Mouse (Mus musculus) neural tube, embryonic 15.5 days (tissue): ENCODE measurements around the gene Myl3. TPM values are rescaled to one million over a fixed set of nuclear protein-coding genes. Genes with fewer than 3 reads are reported as not detected.

ENCODE experiments used
- ATAC-seq: fragments of 200-750 bp; cut with Nextera tagmentation; 2 replicates; pipeline ENCODE4 v1.8.0; 2017; ENCODE audit warnings: mild to moderate bottlenecking, moderate TSS enrichment, moderate library complexity; ENCODE audit not compliant: low FRiP score
- H3K27ac ChIP-seq: fragments of 300-500 bp; sonication (generic); replicated peaks from 2 replicates; pipeline ENCODE4 v1.5.1; 2015; ENCODE audit warnings: mild to moderate bottlenecking, inconsistent platforms
- H3K27me3 ChIP-seq: fragments of 300-500 bp; sonication (generic); replicated peaks from 2 replicates; pipeline ENCODE4 v1.6.1; 2015; ENCODE audit warnings: inconsistent platforms
- H3K36me3 ChIP-seq: fragments of 300-500 bp; sonication (generic); 2 replicates; pipeline ENCODE4 v1.6.1; 2015; ENCODE audit warnings: inconsistent platforms
- H3K4me1 ChIP-seq: fragments of 300-500 bp; sonication (generic); 2 replicates; pipeline ENCODE4 v1.6.1; 2015; ENCODE audit warnings: inconsistent platforms
- H3K4me2 ChIP-seq: fragments of 300-500 bp; sonication (generic); 2 replicates; pipeline ENCODE4 v1.6.1; 2015; ENCODE audit warnings: inconsistent platforms, mild to moderate bottlenecking, moderate library complexity
- H3K4me3 ChIP-seq: fragments of 300-500 bp; sonication (generic); replicated peaks from 2 replicates; pipeline ENCODE4 v1.5.1; 2015; ENCODE audit warnings: mild to moderate bottlenecking, inconsistent platforms
- H3K9ac ChIP-seq: fragments of 300-500 bp; sonication (generic); replicated peaks from 2 replicates; pipeline ENCODE4 v1.6.1; 2015; ENCODE audit warnings: mild to moderate bottlenecking, inconsistent platforms
- H3K9me3 ChIP-seq: fragments of 300-500 bp; sonication (generic); replicated peaks from 2 replicates; pipeline ENCODE4 v1.6.1; 2016; ENCODE audit warnings: inconsistent platforms
- WGBS: fragments of 180-500 bp; shearing (Covaris S2); methylation state at CpG from one replicate; pipeline ENCODE4 v1.1.7; 2015; ENCODE audit warnings: mixed read lengths; 5-methylcytosine and 5-hydroxymethylcytosine counted together
- polyA plus RNA-seq: library from polyadenylated mRNA; unstranded; fragments of >200 nt; fragmentation: Nextera tagmentation; extraction: Ambion mirVana; gene quantifications from 2 replicates; pipeline ENCODE4 v1.2.1, GENCODE M21; 2015

The Myl3 gene
- polyA plus RNA-seq, 1 experiment from 2014 or later = 4.1 TPM

DNA sequence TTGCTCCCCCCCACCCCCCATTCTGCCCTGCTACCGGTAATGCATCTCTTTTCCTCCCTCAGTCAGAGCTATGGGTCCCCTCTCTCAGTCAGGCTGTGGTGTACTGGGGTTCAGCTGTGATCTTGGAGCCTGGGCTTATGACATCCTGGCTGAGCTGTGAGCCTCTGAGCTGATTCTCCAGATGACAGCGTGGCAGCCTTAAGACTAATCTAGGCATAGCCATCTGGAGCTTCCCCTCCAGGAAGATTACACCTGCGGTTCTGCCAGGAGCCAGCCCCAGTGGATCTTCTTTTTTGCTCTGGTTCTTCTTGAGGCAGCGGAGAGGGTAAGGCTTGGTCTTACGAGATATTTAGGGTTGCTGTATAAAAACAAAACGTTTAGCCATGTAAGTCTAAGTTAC is 29.7 kb upstream of the Myl3 start:
- Histone ChIP-seq H3K27me3 (no peaks in the 10 kb centered on the region), H3K4me3 (no peak overlapping the region), H3K4me2 (no peak overlapping the region), H3K36me3 (peaks cover 19% of the 10 kb centered on the region), H3K9me3 (no peaks in the 10 kb centered on the region), H3K9ac (no peak overlapping the region), H3K27ac (no peak overlapping the region), H3K4me1 (peaks cover 5% of the 10 kb centered on the region)
- ATAC-seq = no peak
- WGBS = 95% methylated on average over 6 of the region's 6 CpGs

DNA sequence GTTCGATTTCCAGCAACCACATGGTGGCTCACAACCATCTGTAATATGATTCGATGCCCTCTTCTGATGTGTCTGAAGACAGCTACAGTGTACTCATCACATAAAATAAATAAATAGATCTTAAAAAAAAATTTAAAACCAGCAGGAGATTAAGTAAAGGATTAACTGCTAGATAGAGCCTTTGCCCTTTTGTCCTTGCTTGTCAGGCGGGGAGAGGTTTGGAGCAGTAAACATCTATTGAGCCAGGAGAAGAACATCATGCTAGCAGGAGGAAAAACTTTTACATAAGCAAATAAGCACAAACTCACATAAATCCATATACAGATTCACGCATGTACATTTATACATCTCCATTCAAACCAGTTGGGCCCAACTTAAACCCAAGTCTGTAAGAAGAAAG is 29.1 kb upstream of the Myl3 start:
- Histone ChIP-seq H3K27me3 (no peaks in the 10 kb centered on the region), H3K4me2 (no peak overlapping the region), H3K9me3 (no peaks in the 10 kb centered on the region), H3K27ac (no peak overlapping the region), H3K9ac (no peak overlapping the region; the same call in 1 of the 2 replicates), H3K4me3 (no peak overlapping the region), H3K4me1 (peaks cover 6% of the 10 kb centered on the region), H3K36me3 (peaks cover 19% of the 10 kb centered on the region)
- no peak for ATAC-seq
- WGBS = 93% methylated on average over 4 of the region's 4 CpGs

DNA sequence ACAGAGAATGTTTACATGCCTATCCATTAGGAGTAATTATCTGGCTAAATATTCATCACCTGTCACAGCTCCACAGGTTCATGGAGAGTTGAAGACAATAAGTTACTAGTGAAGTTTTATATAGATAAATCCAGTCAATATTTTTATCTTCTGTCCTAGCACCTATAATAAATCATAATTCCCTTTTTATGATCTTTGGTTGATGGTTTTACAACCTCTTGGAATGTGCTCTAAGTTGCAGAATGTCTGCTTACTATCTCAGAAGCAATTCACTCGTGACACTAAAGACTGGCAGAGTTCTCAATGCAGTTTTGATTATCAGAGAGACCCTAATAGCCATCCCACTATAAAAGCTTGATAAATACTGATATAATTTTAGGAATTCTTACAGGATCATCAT is 28.3 kb upstream of the Myl3 start:
- ATAC-seq = no peak
- no peak overlapping the region for H3K27ac ChIP-seq
- 82% methylated on average over 1 of the region's 1 CpGs for WGBS
- H3K27me3 ChIP-seq = no peaks in the 10 kb centered on the region
- no peak overlapping the region for H3K4me2 ChIP-seq
- peaks cover 19% of the 10 kb centered on the region for H3K36me3 ChIP-seq
- H3K4me1 ChIP-seq = peaks cover 6% of the 10 kb centered on the region
- no peaks in the 10 kb centered on the region for H3K9me3 ChIP-seq
- no peak overlapping the region for H3K9ac ChIP-seq
- H3K4me3 ChIP-seq = no peak overlapping the region

DNA sequence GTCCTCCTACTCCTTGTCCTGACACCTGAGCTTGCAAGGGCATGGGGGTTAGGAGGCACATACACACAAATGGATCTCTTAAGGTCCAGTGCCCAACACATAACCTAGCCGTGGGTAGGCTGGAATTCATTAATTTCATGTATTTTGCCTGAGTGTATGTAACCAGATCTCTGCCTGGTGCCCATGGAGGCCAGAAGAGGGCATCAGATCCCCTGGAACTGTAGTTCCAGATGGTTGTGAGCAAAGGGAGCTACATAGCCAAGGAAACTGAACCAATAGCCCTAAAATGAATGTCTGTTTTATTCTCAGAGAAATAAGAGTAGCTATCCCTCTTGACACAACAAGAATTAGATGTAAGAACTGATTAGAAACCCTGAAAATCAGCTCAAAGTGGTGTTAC is 26.2 kb upstream of the Myl3 start:
- H3K27me3 ChIP-seq = no peaks in the 10 kb centered on the region
- H3K4me3 ChIP-seq = no peak overlapping the region
- peaks cover 4% of the 10 kb centered on the region for H3K4me1 ChIP-seq
- H3K36me3 ChIP-seq = peaks cover 19% of the 10 kb centered on the region
- H3K4me2 ChIP-seq = no peak overlapping the region
- H3K9ac ChIP-seq = no peak overlapping the region
- no peak overlapping the region for H3K27ac ChIP-seq
- WGBS = 52% methylated on average over 1 of the region's 1 CpGs
- H3K9me3 ChIP-seq = no peaks in the 10 kb centered on the region
- ATAC-seq = no peak

DNA sequence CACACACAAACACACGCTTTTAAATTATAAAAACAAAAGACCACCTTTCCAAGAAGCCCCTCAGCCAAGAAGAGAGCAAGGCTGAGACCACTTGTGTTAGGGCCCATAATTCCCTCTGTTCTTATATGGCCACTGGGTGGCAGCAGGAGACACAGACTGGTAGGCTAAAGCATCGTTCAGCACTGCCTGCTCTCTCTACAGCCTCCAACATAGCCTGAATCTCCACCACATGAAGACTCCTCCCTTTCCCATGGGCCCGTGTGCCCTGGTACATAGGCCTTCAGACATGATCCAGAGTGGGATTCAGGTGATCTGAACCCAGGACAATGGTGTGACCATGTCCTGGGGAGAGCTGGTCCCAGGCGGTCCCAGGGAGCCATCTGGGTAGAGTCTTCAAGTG is 24.9 kb upstream of the Myl3 start:
- H3K9me3 ChIP-seq = no peaks in the 10 kb centered on the region
- H3K4me2 ChIP-seq = no peak overlapping the region
- peak; percentile 83 for ATAC-seq
- H3K36me3 ChIP-seq = peaks cover 16% of the 10 kb centered on the region
- peaks cover 4% of the 10 kb centered on the region for H3K4me1 ChIP-seq
- no peak overlapping the region for H3K9ac ChIP-seq
- no peak overlapping the region for H3K4me3 ChIP-seq
- WGBS = 33% methylated on average over 4 of the region's 4 CpGs
- H3K27me3 ChIP-seq = no peaks in the 10 kb centered on the region
- no peak overlapping the region for H3K27ac ChIP-seq

DNA sequence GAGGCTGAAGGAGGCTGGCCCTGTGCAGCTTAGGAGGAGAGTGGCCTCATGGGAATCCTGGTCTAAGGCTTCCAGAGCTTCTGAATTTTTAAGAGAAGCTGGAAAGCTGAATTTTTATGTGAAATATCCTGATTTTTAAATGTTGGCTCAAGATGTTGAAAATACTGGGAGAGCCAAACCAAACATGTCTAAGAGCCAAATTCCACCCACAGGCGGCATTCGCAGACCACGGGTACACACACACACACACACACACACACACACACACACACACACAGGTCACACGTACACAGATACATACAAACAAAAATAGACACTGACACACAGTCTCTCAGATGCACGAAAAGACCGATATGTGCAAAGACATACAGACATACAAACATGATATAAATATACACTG is 23.6 kb upstream of the Myl3 start:
- H3K4me2 ChIP-seq = no peak overlapping the region
- H3K4me3 ChIP-seq = no peak overlapping the region
- no peak for ATAC-seq
- H3K36me3 ChIP-seq = 0 out of 2 replicates have a peak, but pooled peaks cover 10% of the 10 kb centered on the region
- no peaks in the 10 kb centered on the region for H3K27me3 ChIP-seq
- H3K27ac ChIP-seq = no peak overlapping the region
- 89% methylated on average over 6 of the region's 6 CpGs for WGBS
- H3K9me3 ChIP-seq = no peaks in the 10 kb centered on the region
- H3K9ac ChIP-seq = no peak overlapping the region
- peaks cover 4% of the 10 kb centered on the region for H3K4me1 ChIP-seq

DNA sequence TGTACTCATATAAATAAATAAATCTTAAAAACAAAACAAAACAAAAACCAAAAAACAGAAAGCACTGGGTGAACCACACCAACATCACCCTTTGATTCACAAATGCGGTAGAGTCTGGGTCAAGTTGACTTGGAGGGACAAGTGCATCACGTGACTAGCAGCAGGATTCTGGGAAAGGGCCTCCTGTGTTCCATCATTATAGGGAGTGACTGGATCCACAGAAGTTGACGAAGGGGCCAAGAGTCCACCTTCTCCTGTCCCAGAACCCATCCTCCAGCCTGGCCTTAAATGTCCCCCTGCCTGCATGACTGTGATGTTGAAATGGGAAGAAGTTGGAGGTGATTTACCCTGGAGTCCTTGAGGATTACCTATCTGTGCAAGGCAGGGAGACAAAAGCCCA is 22.9 kb upstream of the Myl3 start:
- Histone ChIP-seq H3K4me3 (no peak overlapping the region), H3K27me3 (no peaks in the 10 kb centered on the region), H3K27ac (no peak overlapping the region), H3K36me3 (0 out of 2 replicates have a peak, but pooled peaks cover 10% of the 10 kb centered on the region), H3K4me2 (no peak overlapping the region), H3K9ac (no peak overlapping the region), H3K4me1 (peaks cover 4% of the 10 kb centered on the region), H3K9me3 (no peaks in the 10 kb centered on the region)
- WGBS = 87% methylated on average over 3 of the region's 3 CpGs
- ATAC-seq = no peak

DNA sequence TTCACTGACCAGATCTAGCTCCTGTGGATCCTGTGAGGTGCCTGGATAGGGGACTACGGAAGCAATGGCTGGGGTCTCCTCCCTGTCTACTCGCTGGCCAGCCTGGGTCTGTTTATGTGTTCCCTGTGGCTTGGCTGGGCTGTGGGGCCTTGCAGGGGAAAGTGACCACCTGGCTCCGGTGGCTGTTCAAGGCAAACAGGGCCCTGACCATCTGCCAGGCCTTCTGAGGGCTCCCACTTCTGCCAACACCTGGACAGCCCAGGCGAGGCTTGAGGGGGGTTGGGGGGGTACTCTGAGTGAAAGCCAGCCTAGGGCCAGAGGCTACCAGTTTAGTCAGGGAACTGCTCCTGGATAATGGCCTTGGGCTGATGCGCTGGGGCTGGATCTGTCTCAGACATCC is 21.7 kb upstream of the Myl3 start:
- Histone ChIP-seq H3K27ac (no peak overlapping the region), H3K4me3 (no peak overlapping the region), H3K9ac (no peak overlapping the region), H3K4me2 (no peak overlapping the region), H3K4me1 (peaks cover 4% of the 10 kb centered on the region), H3K9me3 (no peaks in the 10 kb centered on the region), H3K36me3 (0 out of 2 replicates have a peak, but pooled peaks cover 2% of the 10 kb centered on the region), H3K27me3 (no peaks in the 10 kb centered on the region)
- no peak for ATAC-seq
- WGBS = 76% methylated on average over 5 of the region's 5 CpGs

DNA sequence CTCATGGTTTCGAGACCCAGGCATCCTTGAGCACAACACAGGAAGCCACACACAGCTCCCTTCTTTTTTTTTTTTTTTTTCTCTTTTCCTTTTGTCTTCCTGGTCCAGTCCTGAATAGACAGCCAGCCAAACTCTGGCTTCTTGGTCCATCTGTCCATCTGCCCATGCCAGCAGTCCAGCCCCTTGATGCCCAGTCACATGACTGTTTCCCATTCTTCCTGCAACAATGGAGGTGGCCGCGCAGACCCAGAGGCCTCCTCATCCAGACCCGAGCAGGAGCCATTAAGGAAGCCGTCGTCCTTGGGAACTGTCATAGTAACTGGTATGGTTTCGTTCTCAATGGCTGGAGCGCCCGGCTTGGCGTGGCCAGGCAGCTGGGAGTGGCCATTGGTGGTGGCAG is 19.6 kb upstream of the Myl3 start:
- Histone ChIP-seq H3K4me2 (no peak overlapping the region), H3K36me3 (no peaks in the 10 kb centered on the region), H3K4me1 (peaks cover 21% of the 10 kb centered on the region), H3K4me3 (no peak overlapping the region), H3K27ac (no peak overlapping the region), H3K9ac (no peak overlapping the region), H3K27me3 (0 out of 2 replicates have a peak, but pooled peaks cover under 1% of the 10 kb centered on the region), H3K9me3 (no peaks in the 10 kb centered on the region)
- 65% methylated on average over 10 of the region's 10 CpGs for WGBS
- no peak for ATAC-seq

DNA sequence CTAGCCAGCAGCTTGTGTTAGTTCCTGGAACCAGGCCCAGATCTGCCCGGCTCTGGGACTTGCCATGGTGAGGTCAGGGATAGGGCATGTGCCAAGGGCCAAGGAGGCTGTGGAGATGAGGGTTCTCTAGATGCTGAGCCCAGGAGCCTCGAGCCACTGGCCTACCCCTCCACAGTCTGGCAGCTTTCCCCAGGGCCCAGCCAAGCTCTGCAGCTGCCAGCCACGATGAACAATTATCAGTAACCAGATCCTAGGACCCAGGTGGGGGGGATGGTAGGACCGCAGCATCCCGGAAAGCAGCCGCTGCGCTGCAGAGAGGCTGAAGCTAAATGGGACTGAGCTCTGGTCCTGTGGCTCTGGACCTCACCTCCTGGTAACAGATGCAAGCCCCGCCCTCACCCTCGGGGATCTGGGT is 15.9 kb upstream of the Myl3 start:
- ATAC-seq = peak; percentile 28; the same call in 1 of the 2 replicates
- Histone ChIP-seq H3K4me2 (peak overlapping the region; percentile 8; the same call in 1 of the 2 replicates), H3K9me3 (no peaks in the 10 kb centered on the region), H3K27me3 (0 out of 2 replicates have a peak, but pooled peaks cover 6% of the 10 kb centered on the region), H3K36me3 (no peaks in the 10 kb centered on the region), H3K4me3 (no peak overlapping the region), H3K4me1 (peaks cover 27% of the 10 kb centered on the region), H3K27ac (no peak overlapping the region), H3K9ac (no peak overlapping the region)
- 11% methylated on average over 9 of the region's 9 CpGs for WGBS

DNA sequence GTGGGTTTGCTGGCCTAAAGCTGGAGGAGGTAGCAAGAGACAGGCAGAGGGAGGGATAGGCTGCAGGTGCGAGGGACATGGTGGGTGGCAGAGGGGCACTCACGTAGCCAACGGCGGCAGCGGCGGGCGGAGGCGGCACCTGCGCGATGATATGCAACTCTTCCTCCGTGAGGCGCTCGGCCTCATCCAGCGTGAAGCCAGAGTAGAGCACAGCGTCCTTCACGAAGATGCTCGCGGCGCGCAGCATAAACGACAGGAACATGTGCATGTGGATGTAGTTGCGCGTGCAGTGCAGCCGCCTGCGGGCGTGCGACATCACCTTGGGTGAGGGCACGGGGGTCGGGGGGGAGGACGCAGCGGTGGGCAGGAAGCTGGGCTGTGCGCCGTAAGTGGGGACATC is 14.8 kb upstream of the Myl3 start:
- Histone ChIP-seq H3K9ac (peak overlapping the region; percentile 38), H3K27me3 (0 out of 2 replicates have a peak, but pooled peaks cover 6% of the 10 kb centered on the region), H3K27ac (no peak overlapping the region), H3K4me1 (peaks cover 27% of the 10 kb centered on the region), H3K4me2 (peak overlapping the region; percentile 73), H3K9me3 (no peaks in the 10 kb centered on the region), H3K4me3 (peak overlapping the region; percentile 34), H3K36me3 (no peaks in the 10 kb centered on the region)
- WGBS = 13% methylated on average over 33 of the region's 33 CpGs
- no peak for ATAC-seq

DNA sequence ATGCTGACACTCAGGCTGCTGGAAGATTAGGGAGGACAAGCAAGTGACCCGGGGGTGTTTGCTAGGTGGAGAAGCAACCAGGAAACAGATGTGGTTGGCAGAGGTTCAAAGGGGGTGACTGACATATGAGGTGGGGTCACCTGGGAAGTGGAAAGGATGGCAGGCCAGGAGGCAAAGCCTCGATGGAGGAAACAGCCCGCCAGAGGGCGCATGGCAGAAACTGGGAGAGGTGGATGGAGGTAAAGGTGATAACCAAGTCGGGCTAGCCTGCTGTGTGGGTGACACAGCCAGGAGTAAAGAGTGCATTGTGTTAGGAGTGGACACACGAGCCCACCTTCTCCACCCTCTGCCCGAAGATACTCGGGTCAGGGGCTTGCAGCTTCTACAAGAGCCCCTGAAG is 11.8 kb upstream of the Myl3 start:
- H3K9ac ChIP-seq = no peak overlapping the region
- H3K4me2 ChIP-seq = no peak overlapping the region
- ATAC-seq = no peak
- H3K36me3 ChIP-seq = no peaks in the 10 kb centered on the region
- H3K9me3 ChIP-seq = no peaks in the 10 kb centered on the region
- H3K4me3 ChIP-seq = no peak overlapping the region
- peaks cover 45% of the 10 kb centered on the region for H3K4me1 ChIP-seq
- H3K27me3 ChIP-seq = peaks cover 15% of the 10 kb centered on the region
- WGBS = 15% methylated on average over 8 of the region's 8 CpGs
- no peak overlapping the region for H3K27ac ChIP-seq

DNA sequence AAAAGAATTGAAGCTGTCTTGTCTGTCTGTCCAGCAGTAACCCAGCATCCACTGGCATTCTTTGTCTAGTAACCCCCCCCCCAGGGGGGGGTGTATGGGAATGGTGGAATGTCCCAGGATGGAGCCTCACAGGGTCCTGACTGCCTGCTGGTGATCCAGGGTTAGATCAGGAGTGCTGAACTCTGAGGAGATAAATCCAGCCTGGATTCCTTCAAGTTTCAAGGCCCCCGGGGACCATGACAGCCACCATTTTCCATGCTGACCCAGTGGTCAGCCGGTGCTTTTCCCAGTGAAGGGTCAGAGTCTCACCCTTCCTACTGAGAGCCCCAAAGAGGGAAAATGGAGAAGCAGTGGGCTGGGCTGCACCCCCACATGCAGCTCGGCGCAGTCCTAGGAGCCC is 9.8 kb upstream of the Myl3 start:
- Histone ChIP-seq H3K36me3 (no peaks in the 10 kb centered on the region), H3K4me1 (peaks cover 31% of the 10 kb centered on the region), H3K27me3 (peaks cover 17% of the 10 kb centered on the region), H3K4me2 (no peak overlapping the region), H3K9ac (no peak overlapping the region), H3K9me3 (no peaks in the 10 kb centered on the region), H3K4me3 (no peak overlapping the region), H3K27ac (no peak overlapping the region)
- ATAC-seq = no peak
- 50% methylated on average over 4 of the region's 4 CpGs for WGBS
